Mouse (Mus musculus): ENCODE results near the gene Cnr2.

GRCm38 (mm10) chr4:135872015-135872414 is 23.2 kb upstream of the Cnr2 start:
- no peak for TF ChIP-seq POLR2A (IDR thresholded peaks at IDR 0.05; ENCODE audit: extremely low read depth, insufficient read depth, low read length)
- TF ChIP-seq CTCF (IDR thresholded peaks at IDR 0.05; ENCODE audit: low read depth, low read length) = no peak

Data from liver, adult 2 months (tissue).